Comparison of ENCODE assay signal across 8 mouse cellular contexts in genomic region chr14:21669633-21670421, GRCm38 (mm10). TPM values are rescaled to one million over a fixed set of nuclear protein-coding genes. Genes with fewer than 3 reads are reported as not detected.
A peak's percentile ranks its signal among the peaks of the same experiment; 100 is the strongest.
DNase-seq lines count a peak whose midpoint lies in the region; ATAC-seq lines count a peak whose summit lies in the region.

No protein-coding gene starts in this region.

- no peak overlapping the region for H3K27ac ChIP-seq in hindbrain, embryonic 14.5 days
- no peak overlapping the region for H3K27ac ChIP-seq in hindbrain, embryonic 12.5 days
- no peak overlapping the region for H3K27ac ChIP-seq in liver, embryonic 16.5 days (ENCODE audit: low read length)

- ATAC-seq in hindbrain, embryonic 14.5 days (ENCODE audit: low FRiP score): peak; percentile 79
- ATAC-seq in hindbrain, embryonic 12.5 days (ENCODE audit: low FRiP score): no peak
- ATAC-seq in liver, embryonic 16.5 days (ENCODE audit: low read depth): peak; percentile 67

- peaks cover 52% of the 10 kb centered on the region for H3K36me3 ChIP-seq in hindbrain, embryonic 14.5 days (replicated peaks; ENCODE audit: control insufficient read depth, insufficient read depth)
- H3K36me3 ChIP-seq in hindbrain, embryonic 12.5 days: peaks cover 52% of the 10 kb centered on the region
- H3K36me3 ChIP-seq in liver, embryonic 16.5 days (ENCODE audit: control insufficient read depth, insufficient read depth): no peaks in the 10 kb centered on the region

- WGBS in hindbrain, embryonic 14.5 days: 81% methylated on average over 11 of the region's 11 CpGs
- 79% methylated on average over 11 of the region's 11 CpGs for WGBS in hindbrain, embryonic 12.5 days
- WGBS in liver, embryonic 16.5 days (ENCODE audit: insufficient replicate concordance): 72% methylated on average over 11 of the region's 11 CpGs

- no peaks in the 10 kb centered on the region for H3K27me3 ChIP-seq in hindbrain, embryonic 14.5 days (ENCODE audit: control insufficient read depth, insufficient read depth, low read length)
- H3K27me3 ChIP-seq in hindbrain, embryonic 12.5 days: no peaks in the 10 kb centered on the region
- no peaks in the 10 kb centered on the region for H3K27me3 ChIP-seq in liver, embryonic 16.5 days (ENCODE audit: control insufficient read depth, insufficient read depth, low read depth, low read length)

- H3K4me1 ChIP-seq in hindbrain, embryonic 14.5 days (replicated peaks; ENCODE audit: control insufficient read depth, insufficient read depth, low read length): no peaks in the 10 kb centered on the region
- H3K4me1 ChIP-seq in hindbrain, embryonic 12.5 days: peaks cover 4% of the 10 kb centered on the region
- H3K4me1 ChIP-seq in liver, embryonic 16.5 days (ENCODE audit: control insufficient read depth, low read depth, low read length): peaks cover 2% of the 10 kb centered on the region; the same call in 1 of the 2 replicates

- no peak overlapping the region for H3K4me2 ChIP-seq in hindbrain, embryonic 14.5 days (replicated peaks)
- H3K4me2 ChIP-seq in hindbrain, embryonic 12.5 days (replicated peaks): no peak overlapping the region
- no peak overlapping the region for H3K4me2 ChIP-seq in liver, embryonic 16.5 days (ENCODE audit: low read depth, low read length)

- no peak for DNase-seq in hindbrain, embryonic 14.5 days (ENCODE audit: low spot score)
- peak; percentile 27 for DNase-seq in urinary bladder, postnatal 14 days (ENCODE audit: low spot score)
- no peak for DNase-seq in urinary bladder, postnatal 36 days (ENCODE audit: low spot score in 2 of 2)
- no peak for DNase-seq in embryo, embryonic 9.5 days (ENCODE audit: extremely low spot score)
- DNase-seq in cerebellum, adult 8-10 months: no peak
- DNase-seq in ovary, postnatal 36 days (ENCODE audit: low spot score): no peak

- no peak overlapping the region for H3K4me3 ChIP-seq in hindbrain, embryonic 14.5 days (replicated peaks; ENCODE audit: low read length)
- no peak overlapping the region for H3K4me3 ChIP-seq in hindbrain, embryonic 12.5 days
- H3K4me3 ChIP-seq in liver, embryonic 16.5 days (ENCODE audit: low read depth, low read length): no peak overlapping the region

- no peak overlapping the region for H3K9ac ChIP-seq in hindbrain, embryonic 14.5 days
- no peak overlapping the region for H3K9ac ChIP-seq in hindbrain, embryonic 12.5 days
- no peak overlapping the region for H3K9ac ChIP-seq in liver, embryonic 16.5 days (ENCODE audit: low read depth, low read length)

- no peaks in the 10 kb centered on the region for H3K9me3 ChIP-seq in hindbrain, embryonic 14.5 days (ENCODE audit: control insufficient read depth, low read length)
- no peaks in the 10 kb centered on the region for H3K9me3 ChIP-seq in hindbrain, embryonic 12.5 days (replicated peaks)
- no peaks in the 10 kb centered on the region for H3K9me3 ChIP-seq in liver, embryonic 16.5 days (replicated peaks; ENCODE audit: control insufficient read depth, low read length)

RNA-seq across cellular contexts. Expression of gene Dupd1, which starts 44.5 kb away (rescaled TPM):
- not detected in 2 replicates for polyA plus RNA-seq in hindbrain, embryonic 14.5 days (2014; fragmentation: Nextera tagmentation; extraction: Ambion mirVana)
- polyA plus RNA-seq in hindbrain, embryonic 12.5 days (2016; fragmentation: Nextera tagmentation; extraction: Ambion mirVana): 0.25 and 0.31 TPM in 2 replicates
- polyA plus RNA-seq in liver, embryonic 16.5 days (2015; fragmentation: Nextera tagmentation; extraction: Ambion mirVana): 0.18 and 0.27 TPM in 2 replicates
